Mouse (Mus musculus) kidney, embryonic 16.5 days (tissue): ENCODE data around the gene Kat6b. TPM values are rescaled to one million over a fixed set of nuclear protein-coding genes. Genes with fewer than 3 reads are reported as not detected.
"Not testable (repeated sequence)": the region's sequence is repeated elsewhere in the genome, so short reads cannot be mapped to it uniquely, and the experiment has no call there.

Source experiments
- ATAC-seq: fragments of 200-750 bp; cut with Nextera tagmentation; 2 replicates; pipeline ENCODE4 v1.8.0; 2017; ENCODE audit warnings: moderate TSS enrichment; ENCODE audit not compliant: low FRiP score, low TSS enrichment
- H3K27ac ChIP-seq: fragments of 300-500 bp; sonication (generic); 2 replicates; pipeline ENCODE4 v1.5.1; 2014; ENCODE audit warnings: low read length
- H3K27me3 ChIP-seq: fragments of 300-500 bp; sonication (generic); 2 replicates; pipeline ENCODE4 v1.6.1; 2014; ENCODE audit warnings: low read length, control low read depth, mixed read lengths; ENCODE audit not compliant: insufficient read depth
- H3K36me3 ChIP-seq: fragments of 300-500 bp; sonication (generic); 2 replicates; pipeline ENCODE4 v1.6.1; 2014; ENCODE audit warnings: low read length, control low read depth, mixed read lengths; ENCODE audit not compliant: insufficient read depth
- H3K4me1 ChIP-seq: fragments of 300-500 bp; sonication (generic); 2 replicates; pipeline ENCODE4 v1.6.1; 2014; ENCODE audit warnings: low read length, control low read depth, mixed read lengths; ENCODE audit not compliant: insufficient read depth
- H3K4me2 ChIP-seq: fragments of 300-500 bp; sonication (generic); replicated peaks from 2 replicates; pipeline ENCODE4 v1.6.1; 2014; ENCODE audit warnings: low read depth, low read length
- H3K4me3 ChIP-seq: fragments of 300-500 bp; sonication (generic); 2 replicates; pipeline ENCODE4 v1.5.1; 2014; ENCODE audit warnings: mild to moderate bottlenecking, low read length
- H3K9ac ChIP-seq: fragments of 300-500 bp; sonication (generic); replicated peaks from 2 replicates; pipeline ENCODE4 v1.6.1; 2014; ENCODE audit warnings: low read length
- H3K9me3 ChIP-seq: fragments of 300-500 bp; sonication (generic); 2 replicates; pipeline ENCODE4 v1.6.1; 2016; ENCODE audit warnings: low read length, control low read depth
- WGBS: fragments of 180-500 bp; shearing (Covaris S2); extraction: QIAGEN DNeasy Blood & Tissue Kit; methylation state at CpG from one replicate; pipeline ENCODE4 v1.1.7; 2014; 5-methylcytosine and 5-hydroxymethylcytosine counted together
- polyA plus RNA-seq: library from polyadenylated mRNA; unstranded; fragments of >200 nt; fragmentation: Nextera tagmentation; extraction: Ambion mirVana; gene quantifications from 2 replicates; pipeline ENCODE4 v1.2.1, GENCODE M21; 2015

Gene Kat6b
- polyA plus RNA-seq, 1 experiment from 2014 or later, result 12.0 TPM

- Histone ChIP-seq H3K4me1 (peaks cover 6% of the 10 kb centered on the region; the same call in 1 of the 2 replicates), H3K27me3 (no peaks in the 10 kb centered on the region), H3K9me3 (no peaks in the 10 kb centered on the region), H3K4me2 (no peak overlapping the region), H3K9ac (no peak overlapping the region), H3K36me3 (peaks cover 21% of the 10 kb centered on the region), H3K4me3 (no peak overlapping the region), H3K27ac (no peak overlapping the region)
- peak; percentile 59; the same call in 1 of the 2 replicates for ATAC-seq
- 81% methylated on average over 13 of the region's 13 CpGs for WGBS
These were observed 177.9 kb downstream of the Kat6b start for GRCm38 (mm10) chr14:21659155-21659554.

DNA sequence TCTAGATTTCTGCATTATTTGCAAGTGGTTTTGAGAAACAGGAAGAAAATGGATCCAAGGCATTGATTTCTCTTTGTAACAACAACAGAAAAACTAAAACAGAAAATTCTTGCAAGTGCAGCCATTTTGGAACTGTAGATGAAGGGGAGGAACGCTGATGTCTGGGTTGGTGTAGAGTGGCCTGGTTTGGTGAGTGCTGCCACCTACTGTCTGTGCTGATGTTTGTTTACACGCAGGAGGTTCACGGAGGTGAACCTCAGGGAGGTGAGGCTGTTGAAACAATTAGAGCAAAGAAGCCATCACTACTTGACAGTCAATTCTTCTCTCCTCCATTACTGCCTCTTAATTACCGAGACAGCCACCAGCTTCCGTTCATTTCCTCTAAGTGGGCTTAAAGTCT, 178.4 kb downstream of the Kat6b start:
- Histone ChIP-seq H3K4me1 (peaks cover 6% of the 10 kb centered on the region; the same call in 1 of the 2 replicates), H3K27ac (no peak overlapping the region), H3K9me3 (no peaks in the 10 kb centered on the region), H3K27me3 (no peaks in the 10 kb centered on the region), H3K4me2 (no peak overlapping the region), H3K36me3 (peaks cover 16% of the 10 kb centered on the region), H3K4me3 (no peak overlapping the region), H3K9ac (no peak overlapping the region)
- peak; percentile 78 for ATAC-seq
- 10% methylated on average over 5 of the region's 5 CpGs for WGBS

DNA sequence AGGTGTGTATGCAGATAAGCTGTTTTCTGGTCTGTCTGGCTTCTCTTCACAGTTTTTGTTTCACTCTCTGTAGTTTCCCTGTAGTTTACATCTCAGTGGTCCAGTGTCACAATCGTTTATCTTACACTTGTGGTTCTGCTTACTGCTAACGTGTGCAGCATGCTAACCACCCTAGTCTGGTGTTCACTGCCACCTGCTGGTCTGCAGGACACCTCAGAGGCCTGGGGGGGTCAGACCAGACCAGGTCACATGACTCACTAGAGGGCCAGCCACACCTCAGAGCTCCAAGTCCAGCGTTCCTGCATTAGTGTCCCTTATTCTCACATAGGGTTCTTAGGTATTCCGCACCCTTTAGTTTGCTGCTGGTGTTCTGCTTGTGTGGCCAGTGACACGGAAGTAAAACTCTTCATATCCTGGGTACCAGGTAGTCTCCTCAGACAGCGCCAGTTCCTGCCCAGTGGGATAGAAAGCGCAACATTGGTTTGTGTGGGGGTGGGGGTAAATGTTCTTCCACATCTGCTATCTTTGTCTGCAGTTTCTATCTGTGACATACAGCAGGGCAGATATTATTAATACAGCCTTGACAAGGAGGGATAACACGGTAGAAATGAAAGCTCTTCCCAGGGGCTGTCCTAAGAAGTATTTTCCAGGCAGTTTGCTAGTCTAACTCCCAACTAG, 181.4 kb downstream of the Kat6b start:
- no peak overlapping the region for H3K4me3 ChIP-seq
- no peaks in the 10 kb centered on the region for H3K9me3 ChIP-seq
- H3K4me1 ChIP-seq, result no peaks in the 10 kb centered on the region; the same call in 1 of the 2 replicates
- no peak overlapping the region for H3K4me2 ChIP-seq
- no peaks in the 10 kb centered on the region for H3K27me3 ChIP-seq
- peaks cover 30% of the 10 kb centered on the region for H3K36me3 ChIP-seq
- 81% methylated on average over 8 of the region's 8 CpGs for WGBS
- no peak overlapping the region for H3K27ac ChIP-seq
- ATAC-seq, result no peak; the same call in 1 of the 2 replicates
- H3K9ac ChIP-seq, result no peak overlapping the region

DNA sequence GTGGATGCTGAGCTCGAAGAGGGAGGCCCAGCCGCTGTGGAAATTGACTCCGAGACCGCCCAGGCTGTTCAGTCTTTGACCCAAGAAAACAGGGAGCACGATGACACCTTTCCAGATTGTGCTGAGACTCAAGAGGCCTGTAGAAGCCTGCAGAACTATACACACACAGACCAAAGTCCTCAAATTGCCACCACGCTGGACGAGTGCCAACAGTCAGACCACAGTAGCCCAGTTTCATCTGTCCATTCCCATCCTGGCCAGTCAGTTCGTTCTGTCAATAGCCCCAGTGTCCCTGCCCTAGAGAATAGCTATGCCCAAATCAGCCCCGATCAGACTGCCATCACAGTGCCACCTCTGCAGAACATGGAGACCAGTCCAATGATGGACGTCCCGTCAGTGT, 188.0 kb downstream of the Kat6b start:
- 75% methylated on average over 11 of the region's 11 CpGs for WGBS
- Histone ChIP-seq H3K4me2 (no peak overlapping the region), H3K9me3 (no peaks in the 10 kb centered on the region), H3K9ac (no peak overlapping the region), H3K27me3 (no peaks in the 10 kb centered on the region), H3K27ac (no peak overlapping the region), H3K4me1 (peaks cover 12% of the 10 kb centered on the region), H3K36me3 (peaks cover 41% of the 10 kb centered on the region), H3K4me3 (no peak overlapping the region)
- no peak for ATAC-seq

DNA sequence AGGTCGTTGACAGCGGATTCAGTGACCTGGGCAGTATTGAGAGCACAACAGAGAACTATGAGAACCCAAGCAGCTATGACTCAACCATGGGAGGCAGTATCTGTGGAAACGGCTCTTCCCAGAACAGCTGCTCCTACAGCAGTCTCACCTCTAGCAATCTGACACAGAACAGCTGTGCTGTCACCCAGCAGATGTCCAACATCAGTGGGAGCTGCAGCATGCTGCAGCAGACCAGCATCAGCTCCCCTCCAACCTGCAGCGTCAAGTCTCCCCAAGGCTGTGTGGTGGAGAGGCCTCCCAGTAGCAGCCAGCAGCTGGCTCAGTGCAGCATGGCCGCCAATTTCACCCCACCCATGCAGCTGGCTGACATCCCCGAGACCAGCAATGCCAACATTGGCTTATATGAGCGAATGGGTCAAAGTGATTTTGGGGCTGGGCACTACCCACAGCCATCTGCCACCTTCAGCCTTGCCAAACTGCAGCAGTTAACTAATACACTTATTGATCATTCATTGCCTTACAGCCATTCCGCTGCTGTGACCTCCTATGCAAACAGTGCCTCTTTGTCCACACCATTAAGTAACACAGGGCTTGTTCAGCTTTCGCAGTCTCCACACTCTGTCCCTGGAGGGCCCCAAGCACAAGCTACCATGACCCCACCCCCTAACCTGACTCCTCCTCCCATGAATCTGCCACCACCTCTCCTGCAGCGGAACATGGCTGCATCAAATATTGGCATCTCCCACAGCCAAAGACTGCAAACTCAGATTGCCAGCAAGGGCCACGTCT, 188.6 kb downstream of the Kat6b start:
- Histone ChIP-seq H3K27me3 (no peaks in the 10 kb centered on the region), H3K27ac (no peak overlapping the region), H3K4me3 (no peak overlapping the region), H3K36me3 (peaks cover 41% of the 10 kb centered on the region), H3K4me2 (no peak overlapping the region), H3K9ac (no peak overlapping the region), H3K4me1 (peaks cover 12% of the 10 kb centered on the region), H3K9me3 (no peaks in the 10 kb centered on the region)
- WGBS, result 49% methylated on average over 11 of the region's 11 CpGs
- peak; percentile 80 for ATAC-seq

DNA sequence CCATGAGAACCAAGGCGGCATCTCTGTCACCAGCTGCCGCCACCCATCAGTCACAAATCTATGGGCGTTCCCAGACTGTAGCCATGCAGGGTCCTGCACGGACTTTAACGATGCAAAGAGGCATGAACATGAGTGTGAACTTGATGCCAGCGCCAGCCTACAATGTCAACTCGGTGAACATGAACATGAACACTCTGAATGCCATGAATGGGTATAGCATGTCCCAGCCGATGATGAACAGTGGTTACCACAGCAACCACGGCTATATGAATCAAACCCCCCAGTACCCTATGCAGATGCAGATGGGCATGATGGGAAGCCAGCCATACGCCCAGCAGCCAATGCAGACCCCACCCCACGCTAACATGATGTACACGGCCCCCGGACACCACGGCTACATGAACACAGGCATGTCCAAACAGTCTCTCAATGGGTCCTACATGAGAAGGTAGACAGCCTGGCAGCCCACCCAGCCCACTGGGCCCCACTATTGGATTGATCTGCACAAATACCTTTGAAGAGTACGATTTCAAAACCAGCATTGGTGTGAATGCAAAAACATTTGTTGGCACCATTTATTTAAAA, 189.3 kb downstream of the Kat6b start:
- H3K36me3 ChIP-seq, result peaks cover 38% of the 10 kb centered on the region
- 89% methylated on average over 15 of the region's 15 CpGs for WGBS
- not testable (repeated sequence) for H3K27me3 ChIP-seq, ATAC-seq, H3K4me3 ChIP-seq, H3K9me3 ChIP-seq, H3K4me2 ChIP-seq, H3K9ac ChIP-seq, H3K27ac ChIP-seq
- peaks cover 12% of the 10 kb centered on the region for H3K4me1 ChIP-seq

DNA sequence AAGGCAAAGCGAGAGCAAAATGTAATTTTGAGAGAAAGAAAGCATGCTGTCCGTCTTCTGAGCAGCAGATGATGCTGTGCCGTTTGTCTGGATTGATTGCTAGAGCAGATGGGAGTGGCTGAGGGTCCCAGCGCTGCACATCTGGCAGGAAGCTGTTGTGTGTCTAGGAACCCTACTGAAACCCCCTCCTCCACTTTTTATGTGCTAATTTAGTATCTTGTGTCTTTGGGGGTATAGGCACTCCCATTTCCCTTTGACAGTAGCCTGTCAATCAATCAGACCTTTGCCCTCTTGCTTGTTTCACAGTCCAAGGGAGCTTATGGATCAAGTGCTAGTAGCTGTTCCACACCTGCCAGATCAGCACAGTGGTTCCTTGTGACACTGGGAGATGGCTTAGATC, 191.9 kb downstream of the Kat6b start:
- WGBS, result 43% methylated on average over 4 of the region's 4 CpGs
- H3K4me1 ChIP-seq, result peaks cover 12% of the 10 kb centered on the region
- H3K4me3 ChIP-seq, result no peak overlapping the region
- no peak for ATAC-seq
- H3K9me3 ChIP-seq, result no peaks in the 10 kb centered on the region
- no peak overlapping the region for H3K27ac ChIP-seq
- peaks cover 25% of the 10 kb centered on the region for H3K36me3 ChIP-seq
- H3K4me2 ChIP-seq, result no peak overlapping the region
- H3K27me3 ChIP-seq, result no peaks in the 10 kb centered on the region
- no peak overlapping the region for H3K9ac ChIP-seq

DNA sequence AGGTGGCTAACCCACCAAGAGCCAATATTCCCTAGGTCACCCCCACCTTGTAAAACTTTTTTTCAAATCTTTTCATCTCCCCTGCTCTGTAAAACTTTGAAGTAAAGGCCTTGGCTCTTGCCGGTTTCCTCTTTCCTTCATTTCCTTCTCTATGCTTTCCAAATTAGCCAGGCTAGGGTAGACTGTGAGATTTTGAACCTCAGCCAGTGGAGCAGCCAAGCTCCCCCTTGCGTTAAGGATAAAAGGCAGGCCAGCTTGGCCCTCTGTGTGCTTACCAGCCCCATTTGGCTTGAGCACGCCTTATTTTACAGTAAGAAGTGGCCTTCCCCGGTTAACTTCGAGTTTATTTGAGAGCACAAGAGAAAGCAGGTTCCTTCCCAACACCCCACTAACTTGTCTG, 193.2 kb downstream of the Kat6b start:
- no peaks in the 10 kb centered on the region for H3K9me3 ChIP-seq
- peaks cover 12% of the 10 kb centered on the region for H3K36me3 ChIP-seq
- H3K4me1 ChIP-seq, result peaks cover 14% of the 10 kb centered on the region
- H3K4me3 ChIP-seq, result no peak overlapping the region
- H3K27ac ChIP-seq, result no peak overlapping the region
- no peak overlapping the region for H3K4me2 ChIP-seq
- 45% methylated on average over 5 of the region's 5 CpGs for WGBS
- ATAC-seq, result no peak
- H3K27me3 ChIP-seq, result no peaks in the 10 kb centered on the region
- H3K9ac ChIP-seq, result no peak overlapping the region

DNA sequence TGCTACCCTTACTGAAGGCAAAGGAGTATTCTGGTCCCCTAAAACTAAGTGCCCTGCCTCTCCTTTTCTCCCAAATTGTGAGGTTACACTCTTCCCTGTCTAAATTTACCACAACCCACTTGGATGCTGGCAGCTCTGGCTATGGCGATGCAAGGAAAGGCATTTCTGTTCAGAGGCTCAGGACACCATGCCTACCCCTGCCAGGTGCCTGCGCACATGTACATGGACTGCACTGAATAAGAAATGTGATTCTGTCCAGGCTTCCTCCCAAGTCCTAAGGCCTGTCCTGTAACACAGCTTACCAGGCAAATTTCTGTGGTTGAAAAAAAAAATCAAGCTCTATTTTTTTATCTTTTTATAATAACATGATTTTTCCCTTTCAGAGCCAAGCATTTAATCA, 195.0 kb downstream of the Kat6b start:
- ATAC-seq, result no peak
- Histone ChIP-seq H3K27me3 (no peaks in the 10 kb centered on the region), H3K9me3 (no peaks in the 10 kb centered on the region), H3K4me1 (peaks cover 20% of the 10 kb centered on the region), H3K27ac (no peak overlapping the region), H3K9ac (no peak overlapping the region), H3K36me3 (no peaks in the 10 kb centered on the region), H3K4me3 (no peak overlapping the region), H3K4me2 (no peak overlapping the region)
- WGBS, result 88% methylated on average over 2 of the region's 2 CpGs
